Mouse (Mus musculus): ENCODE results near the gene Zpbp. TPM values are rescaled to one million over a fixed set of nuclear protein-coding genes. Genes with fewer than 3 reads are reported as not detected.

Gene Zpbp
- polyA plus RNA-seq, 1 experiment from 2014 or later = 0.57 TPM

DNA sequence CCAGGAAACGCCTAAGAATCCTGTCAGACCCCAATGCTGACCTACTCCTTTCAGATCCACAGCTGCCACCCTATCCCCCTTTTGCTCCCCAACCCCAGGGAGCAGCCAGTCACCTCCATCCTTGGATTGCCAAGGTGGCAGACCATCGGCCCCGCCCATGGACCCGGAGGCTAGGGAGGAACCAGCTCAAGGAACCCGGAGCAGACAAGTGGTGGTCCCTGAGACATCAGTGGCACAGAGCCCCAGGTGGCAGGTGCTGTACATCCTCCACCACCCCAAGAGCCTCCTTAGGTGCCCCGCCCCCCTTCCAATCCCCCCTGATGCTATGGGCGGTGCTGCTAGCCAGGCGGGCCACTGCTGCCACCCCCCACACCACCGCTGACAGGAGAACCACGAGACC, 69.0 kb downstream of the Zpbp start:
- H3K4me3 ChIP-seq = no peak overlapping the region
- H3K27me3 ChIP-seq (replicated peaks; ENCODE audit: low read depth, poor library complexity, severe bottlenecking) = no peaks in the 10 kb centered on the region
- H3K27ac ChIP-seq (replicated peaks) = no peak overlapping the region
- 96% methylated on average over 10 of the region's 10 CpGs for WGBS
- no peaks in the 10 kb centered on the region for H3K36me3 ChIP-seq (replicated peaks)
- DNase-seq (ENCODE audit: low spot score) = no peak
- H3K9me3 ChIP-seq = peaks cover 10% of the 10 kb centered on the region; the same call in 1 of the 2 replicates
- H3K4me1 ChIP-seq = no peaks in the 10 kb centered on the region

GRCm38 (mm10) chr11:11371305-11371704, 90.9 kb downstream of the Zpbp start:
- WGBS = 88% methylated on average over 5 of the region's 5 CpGs
- H3K4me1 ChIP-seq = no peaks in the 10 kb centered on the region
- H3K36me3 ChIP-seq (replicated peaks) = no peaks in the 10 kb centered on the region
- no peaks in the 10 kb centered on the region for H3K27me3 ChIP-seq (replicated peaks; ENCODE audit: low read depth, poor library complexity, severe bottlenecking)
- H3K9me3 ChIP-seq = no peaks in the 10 kb centered on the region
- H3K4me3 ChIP-seq = no peak overlapping the region
- no peak overlapping the region for H3K27ac ChIP-seq (replicated peaks)
- no peak for DNase-seq (ENCODE audit: low spot score)

DNA sequence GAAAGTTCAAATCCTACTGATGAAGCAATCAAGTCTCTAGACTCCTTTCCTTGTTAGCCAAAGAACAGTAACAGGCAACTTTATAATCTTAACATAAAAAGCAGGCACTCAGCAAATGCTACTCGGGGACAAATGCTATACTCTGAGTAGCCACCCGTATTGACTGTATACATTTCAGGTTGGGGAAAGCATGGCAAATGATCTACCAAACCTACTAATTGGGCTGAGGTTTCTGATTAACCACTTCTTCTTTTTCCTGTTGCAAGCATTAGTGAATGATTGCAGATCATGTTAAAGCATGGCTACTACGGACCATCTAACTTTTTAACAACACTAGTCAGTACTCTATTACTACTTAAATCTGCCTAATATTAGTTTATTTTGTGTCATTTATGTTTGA, 178.7 kb downstream of the Zpbp start:
- H3K9me3 ChIP-seq = no peaks in the 10 kb centered on the region
- H3K27me3 ChIP-seq (replicated peaks; ENCODE audit: low read depth, poor library complexity, severe bottlenecking) = no peaks in the 10 kb centered on the region
- no peaks in the 10 kb centered on the region for H3K36me3 ChIP-seq (replicated peaks)
- DNase-seq (ENCODE audit: low spot score) = no peak
- H3K4me1 ChIP-seq = no peaks in the 10 kb centered on the region
- no peak overlapping the region for H3K27ac ChIP-seq (replicated peaks)
- WGBS = 90% methylated on average over 3 of the region's 3 CpGs
- H3K4me3 ChIP-seq = no peak overlapping the region

- Histone ChIP-seq H3K27me3 (replicated peaks; ENCODE audit: low read depth, poor library complexity, severe bottlenecking) (no peaks in the 10 kb centered on the region), H3K27ac (replicated peaks) (no peak overlapping the region), H3K36me3 (replicated peaks) (no peaks in the 10 kb centered on the region), H3K4me3 (no peak overlapping the region), H3K9me3 (no peaks in the 10 kb centered on the region), H3K4me1 (no peaks in the 10 kb centered on the region)
- no peak for DNase-seq (ENCODE audit: low spot score)
Observed at GRCm38 (mm10) chr11:11280128-11280527, 182.1 kb downstream of the Zpbp start.

- WGBS = 91% methylated on average over 1 of the region's 1 CpGs
- no peak overlapping the region for H3K4me3 ChIP-seq
- DNase-seq (ENCODE audit: low spot score) = no peak
- no peak overlapping the region for H3K27ac ChIP-seq (replicated peaks)
- no peaks in the 10 kb centered on the region for H3K9me3 ChIP-seq
- no peaks in the 10 kb centered on the region for H3K36me3 ChIP-seq (replicated peaks)
- H3K27me3 ChIP-seq (replicated peaks; ENCODE audit: low read depth, poor library complexity, severe bottlenecking) = no peaks in the 10 kb centered on the region
- no peaks in the 10 kb centered on the region for H3K4me1 ChIP-seq
Observed at GRCm38 (mm10) chr11:11257348-11257747, 204.9 kb downstream of the Zpbp start.

- Histone ChIP-seq H3K4me3 (no peak overlapping the region), H3K27me3 (replicated peaks; ENCODE audit: low read depth, poor library complexity, severe bottlenecking) (no peaks in the 10 kb centered on the region), H3K4me1 (0 out of 2 replicates have a peak, but pooled peaks cover 5% of the 10 kb centered on the region), H3K36me3 (replicated peaks) (no peaks in the 10 kb centered on the region), H3K27ac (replicated peaks) (no peak overlapping the region), H3K9me3 (no peaks in the 10 kb centered on the region)
- WGBS = 65% methylated on average over 6 of the region's 6 CpGs
- DNase-seq (ENCODE audit: low spot score) = no peak
Observed at GRCm38 (mm10) chr11:11242694-11243377, 219.4 kb downstream of the Zpbp start.

DNA sequence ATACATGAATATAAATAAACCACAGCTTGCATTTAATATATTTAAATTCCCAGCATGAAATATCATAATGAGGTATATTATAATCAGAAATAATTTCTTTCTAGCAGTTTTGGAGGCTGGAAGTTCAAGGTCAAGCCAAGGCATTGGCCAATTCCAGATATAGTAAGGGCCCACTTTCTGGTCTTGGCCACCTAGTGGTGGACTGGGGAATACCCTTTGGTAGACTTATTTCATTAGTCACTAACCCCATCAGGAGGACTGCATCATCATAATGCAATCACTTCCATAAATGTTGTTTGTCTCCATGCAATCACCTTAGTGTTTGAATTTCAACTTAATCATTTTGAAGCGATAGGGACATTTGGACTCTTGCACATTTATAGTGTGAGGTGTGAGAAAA, 222.9 kb downstream of the Zpbp start:
- Histone ChIP-seq H3K36me3 (replicated peaks) (no peaks in the 10 kb centered on the region), H3K9me3 (no peaks in the 10 kb centered on the region), H3K27me3 (replicated peaks; ENCODE audit: low read depth, poor library complexity, severe bottlenecking) (no peaks in the 10 kb centered on the region), H3K27ac (replicated peaks) (no peak overlapping the region), H3K4me3 (no peak overlapping the region), H3K4me1 (no peaks in the 10 kb centered on the region)
- WGBS = 82% methylated on average over 1 of the region's 1 CpGs
- DNase-seq (ENCODE audit: low spot score) = no peak

Other genes starting within 250 kb of the Zpbp start
- 1.2 and 2.0 TPM in 2 replicates for gene Spata48, start 314 bp downstream of the Zpbp start, polyA plus RNA-seq (2016; fragmentation: Nextera tagmentation; extraction: Ambion mirVana)
- not detected in 2 replicates for gene 4930512M02Rik, start 165.4 kb upstream of the Zpbp start, polyA plus RNA-seq (2016; fragmentation: Nextera tagmentation; extraction: Ambion mirVana)
- gene Ikzf1, start 222.6 kb upstream of the Zpbp start, polyA plus RNA-seq (2016; fragmentation: Nextera tagmentation; extraction: Ambion mirVana) = 2.2 and 3.1 TPM in 2 replicates

Measured in embryonic facial prominence, embryonic 10.5 days (tissue).